Mouse (Mus musculus): ENCODE data around the gene Lefty1.

GRCm38 (mm10) chr1:180979484-180980251 is 44.8 kb downstream of the Lefty1 start:
- TF ChIP-seq POLR2A (IDR thresholded peaks at IDR 0.05; ENCODE audit: extremely low read depth, insufficient read depth, low read length) (no peak), CTCF (IDR thresholded peaks at IDR 0.05; ENCODE audit: low read depth, low read length) (no peak)
